Mouse (Mus musculus): ENCODE measurements at regions not wholly inside any gene's neighbourhood (a gene's known extent, or its start where the extent isn't known, plus 50 kb on each side); places are given as distances from the start of the nearest gene placed in this dataset.

GRCm38 (mm10) chr6:135520868-135521267, 158.5 kb downstream of the Emp1 start:
- no peak overlapping the region for H3K9ac ChIP-seq (ENCODE audit: insufficient read depth, low read depth, low read length, poor library complexity, severe bottlenecking)
- TF ChIP-seq CHD2 (IDR thresholded peaks at IDR 0.05; ENCODE audit: low read depth, low read length) (no peak), HCFC1 (IDR thresholded peaks at IDR 0.05; ENCODE audit: borderline replicate concordance, insufficient read depth, low read length) (no peak), MAFK (IDR thresholded peaks at IDR 0.05; ENCODE audit: insufficient read depth, low read depth, low read length) (no peak), ZC3H11A (IDR thresholded peaks at IDR 0.05; ENCODE audit: borderline replicate concordance, low read depth, low read length) (no peak), ZNF384 (IDR thresholded peaks at IDR 0.05; ENCODE audit: low read depth, low read length) (no peak)
- no peak overlapping the region for H3K4me3 ChIP-seq (ENCODE audit: insufficient read depth in 1 of 2, low read depth in 1 of 2, low read length in 2 of 2, poor library complexity in 1 of 2, severe bottlenecking in 1 of 2)
- no peaks in the 10 kb centered on the region for H3K36me3 ChIP-seq (ENCODE audit: control insufficient read depth, insufficient read depth, low read length, poor library complexity, severe bottlenecking)
- no peak for DNase-seq (ENCODE audit: low read depth, low spot score)
- no peak overlapping the region for H3K27ac ChIP-seq (ENCODE audit: insufficient read depth, low read depth, low read length, poor library complexity, severe bottlenecking)
- in situ Hi-C loops (cut with MboI; ENCODE audit: low sequenced_read_pairs in 2 of 2, unreplicated experiment in 2 of 2): no loop called here
- no peaks in the 10 kb centered on the region for H3K4me1 ChIP-seq (ENCODE audit: control insufficient read depth in 2 of 2, insufficient read depth in 2 of 2, low read length in 2 of 2, poor library complexity in 1 of 2)
- H3K9me3 ChIP-seq (ENCODE audit: control insufficient read depth, insufficient read depth, low read depth, low read length): no peaks in the 10 kb centered on the region

- H3K36me3 ChIP-seq (ENCODE audit: control insufficient read depth, insufficient read depth, low read length, poor library complexity, severe bottlenecking): no peaks in the 10 kb centered on the region
- no peak overlapping the region for H3K9ac ChIP-seq (ENCODE audit: insufficient read depth, low read depth, low read length, poor library complexity, severe bottlenecking)
- in situ Hi-C loops (cut with MboI; ENCODE audit: low sequenced_read_pairs in 2 of 2, unreplicated experiment in 2 of 2): no loop called here
- no peak overlapping the region for H3K4me3 ChIP-seq (ENCODE audit: insufficient read depth in 1 of 2, low read depth in 1 of 2, low read length in 2 of 2, poor library complexity in 1 of 2, severe bottlenecking in 1 of 2)
- no peak for TF ChIP-seq ZC3H11A (IDR thresholded peaks at IDR 0.05; ENCODE audit: borderline replicate concordance, low read depth, low read length)
- TF ChIP-seq ZNF384 (IDR thresholded peaks at IDR 0.05; ENCODE audit: low read depth, low read length): no peak
- TF ChIP-seq HCFC1 (IDR thresholded peaks at IDR 0.05; ENCODE audit: borderline replicate concordance, insufficient read depth, low read length): no peak
- no peak for TF ChIP-seq CHD2 (IDR thresholded peaks at IDR 0.05; ENCODE audit: low read depth, low read length)
- no peak for TF ChIP-seq MAFK (IDR thresholded peaks at IDR 0.05; ENCODE audit: insufficient read depth, low read depth, low read length)
- no peak overlapping the region for H3K27ac ChIP-seq (ENCODE audit: insufficient read depth, low read depth, low read length, poor library complexity, severe bottlenecking)
- peak; percentile 43 for DNase-seq (ENCODE audit: low read depth, low spot score)
- peaks cover 0 to 2% of the 10 kb centered on the region in 2 experiments; a peak in 1 of 4 replicates for H3K4me1 ChIP-seq (ENCODE audit: control insufficient read depth in 2 of 2, insufficient read depth in 2 of 2, low read length in 2 of 2, poor library complexity in 1 of 2)
- no peaks in the 10 kb centered on the region for H3K9me3 ChIP-seq (ENCODE audit: control insufficient read depth, insufficient read depth, low read depth, low read length)
Measured at GRCm38 (mm10) chr6:135524886-135525285, 162.5 kb downstream of the Emp1 start.

GRCm38 (mm10) chr6:135525841-135526327, 163.5 kb downstream of the Emp1 start:
- Histone ChIP-seq H3K9me3 (ENCODE audit: control insufficient read depth, insufficient read depth, low read depth, low read length) (no peaks in the 10 kb centered on the region), H3K4me3 (ENCODE audit: insufficient read depth in 1 of 2, low read depth in 1 of 2, low read length in 2 of 2, poor library complexity in 1 of 2, severe bottlenecking in 1 of 2) (no peak overlapping the region), H3K4me1 (ENCODE audit: control insufficient read depth in 2 of 2, insufficient read depth in 2 of 2, low read length in 2 of 2, poor library complexity in 1 of 2) (peaks cover 0 to 2% of the 10 kb centered on the region in 2 experiments; a peak in 1 of 4 replicates), H3K36me3 (ENCODE audit: control insufficient read depth, insufficient read depth, low read length, poor library complexity, severe bottlenecking) (no peaks in the 10 kb centered on the region), H3K9ac (ENCODE audit: insufficient read depth, low read depth, low read length, poor library complexity, severe bottlenecking) (no peak overlapping the region), H3K27ac (ENCODE audit: insufficient read depth, low read depth, low read length, poor library complexity, severe bottlenecking) (no peak overlapping the region)
- in situ Hi-C loops (cut with MboI; ENCODE audit: low sequenced_read_pairs in 2 of 2, unreplicated experiment in 2 of 2): no loop called here
- DNase-seq (ENCODE audit: low read depth, low spot score): no peak
- no peak for TF ChIP-seq HCFC1 (IDR thresholded peaks at IDR 0.05; ENCODE audit: borderline replicate concordance, insufficient read depth, low read length)
- no peak for TF ChIP-seq ZNF384 (IDR thresholded peaks at IDR 0.05; ENCODE audit: low read depth, low read length)
- no peak for TF ChIP-seq ZC3H11A (IDR thresholded peaks at IDR 0.05; ENCODE audit: borderline replicate concordance, low read depth, low read length)
- TF ChIP-seq MAFK (IDR thresholded peaks at IDR 0.05; ENCODE audit: insufficient read depth, low read depth, low read length): no peak
- no peak for TF ChIP-seq CHD2 (IDR thresholded peaks at IDR 0.05; ENCODE audit: low read depth, low read length)

GRCm38 (mm10) chr6:135526460-135527160, 164.3 kb downstream of the Emp1 start:
- H3K4me1 ChIP-seq (ENCODE audit: control insufficient read depth in 2 of 2, insufficient read depth in 2 of 2, low read length in 2 of 2, poor library complexity in 1 of 2): peaks cover 0 to 2% of the 10 kb centered on the region in 2 experiments; a peak in 1 of 4 replicates
- H3K27ac ChIP-seq (ENCODE audit: insufficient read depth, low read depth, low read length, poor library complexity, severe bottlenecking): no peak overlapping the region
- H3K9ac ChIP-seq (ENCODE audit: insufficient read depth, low read depth, low read length, poor library complexity, severe bottlenecking): no peak overlapping the region
- TF ChIP-seq HCFC1 (IDR thresholded peaks at IDR 0.05; ENCODE audit: borderline replicate concordance, insufficient read depth, low read length) (no peak), ZC3H11A (IDR thresholded peaks at IDR 0.05; ENCODE audit: borderline replicate concordance, low read depth, low read length) (no peak), CHD2 (IDR thresholded peaks at IDR 0.05; ENCODE audit: low read depth, low read length) (no peak), MAFK (IDR thresholded peaks at IDR 0.05; ENCODE audit: insufficient read depth, low read depth, low read length) (no peak), ZNF384 (IDR thresholded peaks at IDR 0.05; ENCODE audit: low read depth, low read length) (no peak)
- in situ Hi-C loops (cut with MboI; ENCODE audit: low sequenced_read_pairs in 2 of 2, unreplicated experiment in 2 of 2): no loop called here
- H3K9me3 ChIP-seq (ENCODE audit: control insufficient read depth, insufficient read depth, low read depth, low read length): no peaks in the 10 kb centered on the region
- peak overlapping the region in 1 of 2 experiments; percentile 26; a peak in 1 of 4 replicates for H3K4me3 ChIP-seq (ENCODE audit: insufficient read depth in 1 of 2, low read depth in 1 of 2, low read length in 2 of 2, poor library complexity in 1 of 2, severe bottlenecking in 1 of 2)
- no peak for DNase-seq (ENCODE audit: low read depth, low spot score)
- no peaks in the 10 kb centered on the region for H3K36me3 ChIP-seq (ENCODE audit: control insufficient read depth, insufficient read depth, low read length, poor library complexity, severe bottlenecking)

Data from ES-E14 (cell line).